Mouse (Mus musculus) adrenal gland, postnatal 14 days (tissue): ENCODE data around the gene Mlst8. TPM values are rescaled to one million over a fixed set of nuclear protein-coding genes. Genes with fewer than 3 reads are reported as not detected.

Source experiments
- DNase-seq: peaks from one replicate; pipeline ENCODE4 v3.0.0; 2021; ENCODE audit warnings: mixed read lengths
- total RNA-seq: library from RNA; stranded (reverse); gene quantifications from 2 replicates; pipeline ENCODE4 v1.2.3, GENCODE M21; 2021

Gene Mlst8
- total RNA-seq, 1 experiment from 2014 or later, result 19.5 TPM

DNA sequence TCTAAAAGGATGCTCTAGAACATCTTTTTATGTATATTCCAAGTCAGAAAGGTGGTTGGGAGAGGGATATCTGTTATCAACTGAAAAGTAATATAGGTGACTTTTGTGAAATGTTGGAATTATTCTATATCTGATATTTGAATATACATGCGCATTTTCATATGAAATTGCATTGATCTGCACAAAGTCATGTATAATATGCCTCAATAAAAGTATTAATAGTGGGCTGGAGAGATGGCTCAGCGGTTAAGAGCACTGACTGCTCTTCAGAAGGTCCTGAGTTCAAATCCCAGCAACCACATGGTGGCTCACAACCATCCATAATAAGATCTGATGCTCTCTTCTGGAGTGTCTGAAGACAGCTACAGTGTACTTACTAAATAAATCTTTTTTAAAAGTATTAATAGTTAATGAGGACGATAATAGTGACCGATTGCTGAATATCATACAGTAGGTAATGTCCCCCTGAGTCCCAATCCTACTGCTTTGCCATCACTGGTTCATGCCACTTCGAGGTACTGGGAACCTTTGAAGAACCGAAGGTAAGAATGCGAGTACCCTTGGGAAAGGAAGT lies 9.5 kb downstream of the Mlst8 start:
- no peak for DNase-seq

- DNase-seq, result no peak
Measured at GRCm38 (mm10) chr17:24468636-24469246, 10.1 kb downstream of the Mlst8 start.

GRCm38 (mm10) chr17:24463374-24464133 lies 15.3 kb downstream of the Mlst8 start:
- DNase-seq, result no peak

DNA sequence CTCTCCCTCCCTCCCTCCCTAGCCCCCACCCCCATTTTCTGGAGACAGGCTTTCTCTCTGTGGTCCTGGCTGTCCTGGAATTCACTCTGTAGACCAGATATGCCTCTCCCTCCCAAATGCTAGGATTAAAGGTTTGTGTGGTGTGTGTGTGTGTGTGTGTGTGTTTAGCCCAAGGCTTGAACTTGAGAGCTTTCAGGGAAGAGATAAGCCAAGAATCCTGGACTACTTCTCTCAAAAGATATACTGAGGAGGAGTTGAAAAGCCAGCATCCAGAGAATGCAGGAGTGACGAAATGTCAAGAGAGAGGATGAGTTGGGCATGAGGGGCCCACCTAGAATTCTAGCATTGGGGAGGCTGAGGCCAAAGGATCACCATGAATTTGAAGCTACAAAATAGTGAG lies 15.9 kb downstream of the Mlst8 start:
- no peak for DNase-seq

GRCm38 (mm10) chr17:24461580-24461979 lies 17.3 kb downstream of the Mlst8 start:
- peak; percentile 46 for DNase-seq

- DNase-seq, result peak; percentile 2
Measured at GRCm38 (mm10) chr17:24455523-24456206, 23.2 kb downstream of the Mlst8 start.

DNA sequence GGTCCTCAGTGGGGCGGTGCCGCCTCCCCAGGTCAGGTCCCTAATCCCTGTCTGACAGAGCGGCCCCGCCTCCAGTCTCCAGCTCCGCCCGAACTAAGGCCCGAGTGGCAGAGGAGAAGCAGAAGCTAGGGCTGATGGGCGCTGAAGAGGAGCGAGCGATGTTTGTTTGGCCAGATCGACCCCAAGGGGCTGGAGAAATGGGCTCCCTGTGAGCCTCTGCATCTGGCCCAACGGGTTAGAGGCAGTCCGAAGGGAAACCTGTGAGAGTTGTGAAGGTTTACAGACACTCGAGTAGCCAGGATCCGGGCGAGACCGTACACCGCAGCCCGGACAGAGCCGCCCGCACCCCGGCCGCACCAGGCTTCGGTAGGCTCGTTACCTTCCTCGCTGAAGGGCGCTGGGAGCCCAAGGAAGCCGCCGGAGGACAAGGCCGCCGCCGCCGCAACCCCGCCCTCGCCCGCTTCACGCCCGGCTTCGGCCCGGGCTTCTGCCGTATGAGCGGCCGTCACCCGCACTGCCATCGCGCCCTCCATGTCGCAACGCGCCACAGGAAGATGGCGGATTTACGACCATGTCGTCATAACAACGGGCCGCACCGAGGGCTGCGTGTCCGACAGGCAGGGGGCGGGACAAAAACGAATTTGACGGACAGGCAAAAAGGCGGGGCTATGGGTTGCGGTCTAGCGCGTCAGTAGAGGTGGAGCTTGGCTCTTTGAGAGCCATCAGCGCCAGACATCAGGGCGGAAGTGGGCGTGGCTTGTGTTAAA lies 23.9 kb downstream of the Mlst8 start:
- peak; percentile 100 for DNase-seq

DNA sequence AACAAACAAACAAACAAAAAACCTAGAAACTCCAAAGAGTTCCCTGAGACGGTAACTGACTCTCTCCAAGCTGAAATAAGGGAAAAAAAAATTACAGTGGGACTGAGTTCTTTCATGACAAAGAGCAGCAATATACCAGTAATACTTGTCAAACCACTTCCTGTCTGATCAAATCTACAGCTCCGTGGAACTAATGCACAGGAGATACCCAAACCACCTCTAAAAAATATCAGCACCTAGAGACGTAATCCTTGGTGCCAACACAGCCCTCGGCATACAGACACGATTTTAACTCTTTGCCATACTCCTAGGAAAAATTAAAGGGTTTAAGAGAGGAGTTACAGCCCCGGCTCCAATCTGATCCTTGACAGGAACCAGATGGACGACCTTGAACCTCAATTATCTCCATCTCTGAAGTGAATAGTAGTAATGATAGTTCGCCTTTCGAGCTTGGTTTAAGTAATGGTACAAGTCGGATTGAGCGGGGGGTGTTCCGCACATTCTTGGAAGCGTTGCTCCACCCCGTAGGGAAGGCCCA lies 24.6 kb downstream of the Mlst8 start:
- DNase-seq, result no peak

- peak; percentile 12 for DNase-seq
Measured at GRCm38 (mm10) chr17:24453372-24453771, 25.5 kb downstream of the Mlst8 start.

DNA sequence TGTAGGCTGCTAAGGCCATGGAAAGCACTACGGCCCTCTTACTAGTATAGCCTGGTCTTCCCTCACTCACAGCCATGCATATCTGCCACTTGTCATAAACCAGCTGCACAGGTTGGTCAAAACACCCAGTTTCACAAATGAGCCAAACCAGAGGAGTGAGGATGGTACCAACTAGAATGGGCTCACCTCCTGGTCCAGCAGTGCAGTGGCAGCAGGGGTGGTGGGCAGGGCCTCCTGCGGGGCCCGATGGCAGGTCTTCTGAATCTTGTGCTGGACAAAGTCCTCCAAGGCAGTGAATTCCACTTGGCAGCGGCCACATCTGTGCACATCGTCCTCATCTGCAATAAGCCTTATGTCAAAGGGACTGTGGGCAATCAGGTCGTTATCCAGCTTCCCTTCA lies 27.7 kb downstream of the Mlst8 start:
- DNase-seq, result no peak

- DNase-seq, result no peak
Measured at GRCm38 (mm10) chr17:24449507-24449906, 29.4 kb downstream of the Mlst8 start.

DNA sequence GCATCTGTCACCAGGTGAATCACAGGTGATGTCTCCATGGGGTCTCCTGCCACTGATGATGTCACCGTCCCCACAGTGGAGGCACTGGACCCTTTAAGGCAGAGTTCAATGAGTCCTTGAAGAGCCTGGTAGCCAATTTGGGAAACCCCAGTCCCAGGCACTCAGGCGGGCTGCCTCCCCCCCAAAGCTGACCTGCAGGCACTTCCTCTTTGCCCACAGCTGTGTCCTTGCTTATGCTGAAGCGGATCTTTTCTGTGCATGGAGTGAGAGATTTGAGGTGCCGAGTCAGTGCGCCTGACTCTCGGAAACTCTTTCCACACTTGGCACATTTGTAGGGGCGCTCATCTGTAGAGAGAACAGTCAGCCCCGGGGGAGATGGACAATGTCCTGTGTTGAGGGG lies 32.3 kb downstream of the Mlst8 start:
- DNase-seq, result no peak

- DNase-seq, result no peak
Measured at GRCm38 (mm10) chr17:24443409-24443808, 35.5 kb downstream of the Mlst8 start.

DNA sequence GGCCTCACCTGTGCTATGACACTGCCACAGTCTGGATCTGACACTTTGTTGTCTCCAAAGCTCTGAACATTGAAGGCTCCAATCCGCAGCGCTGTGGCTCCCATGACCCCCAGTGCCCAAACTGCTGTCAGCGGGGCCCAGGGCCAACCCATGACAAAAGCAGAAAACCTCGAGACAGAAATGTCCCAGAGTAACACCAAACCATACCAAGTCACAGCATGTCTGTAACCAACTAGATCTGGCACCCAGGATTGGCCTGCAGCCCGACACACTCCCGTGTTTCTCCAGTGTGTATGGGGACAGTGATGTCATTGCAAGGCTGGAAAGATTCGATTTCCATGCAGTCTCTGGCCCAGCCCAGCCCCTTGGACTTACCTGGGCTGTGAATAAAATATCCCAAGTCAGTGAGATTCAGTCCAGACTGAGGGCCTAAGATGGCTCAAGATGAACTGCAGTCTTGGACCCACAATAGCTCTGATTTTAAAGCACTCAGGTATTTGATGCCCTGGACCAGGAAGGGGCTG lies 36.2 kb downstream of the Mlst8 start, which contains the start of gene Dnase1l2:
Gene Dnase1l2 (minus strand): TSS at position 474 of the 524 bp plus-strand sequence.
- DNase-seq, result peak; percentile 43

DNA sequence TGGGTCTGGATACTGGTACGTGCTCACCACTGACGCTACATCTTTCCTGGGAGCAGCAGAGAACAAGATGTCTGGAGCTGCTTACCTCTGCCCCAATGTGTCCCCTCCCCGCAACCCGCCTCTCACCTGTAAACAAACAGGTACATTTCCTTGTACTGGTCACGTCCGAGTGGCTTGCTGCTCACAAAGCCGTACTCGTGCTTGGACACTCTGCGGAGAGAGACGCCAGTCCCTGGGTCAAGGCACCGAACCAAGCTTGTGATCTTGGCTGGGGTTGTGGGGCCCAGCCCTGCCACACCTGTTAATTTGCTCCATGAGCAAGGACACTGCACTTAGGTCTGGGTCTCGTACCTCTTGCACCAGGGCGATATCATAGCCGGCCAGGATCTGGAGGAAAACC lies 36.8 kb downstream of the Mlst8 start:
- no peak for DNase-seq

GRCm38 (mm10) chr17:24441148-24441547 lies 37.7 kb downstream of the Mlst8 start:
- no peak for DNase-seq

GRCm38 (mm10) chr17:24440377-24440776 lies 38.5 kb downstream of the Mlst8 start:
- DNase-seq, result peak; percentile 27

DNA sequence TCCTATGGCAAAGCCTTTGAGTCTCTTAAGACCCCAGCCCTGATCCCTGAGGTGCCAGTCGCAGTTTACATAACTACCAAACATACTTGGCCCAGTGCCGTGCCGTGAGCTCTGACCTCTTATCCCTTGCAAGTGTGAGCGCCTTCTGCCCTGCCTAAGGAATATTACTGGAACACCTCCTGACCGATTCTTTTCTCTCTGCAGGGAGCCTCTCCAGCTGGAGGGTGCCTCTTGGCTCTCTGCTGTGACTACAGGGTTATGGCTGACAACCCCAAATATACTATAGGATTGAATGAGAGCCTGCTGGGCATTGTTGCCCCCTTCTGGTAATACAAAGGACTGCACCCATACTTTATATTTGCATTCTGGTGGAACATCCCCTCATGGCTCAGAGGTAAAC lies 41.9 kb downstream of the Mlst8 start:
- DNase-seq, result no peak

DNA sequence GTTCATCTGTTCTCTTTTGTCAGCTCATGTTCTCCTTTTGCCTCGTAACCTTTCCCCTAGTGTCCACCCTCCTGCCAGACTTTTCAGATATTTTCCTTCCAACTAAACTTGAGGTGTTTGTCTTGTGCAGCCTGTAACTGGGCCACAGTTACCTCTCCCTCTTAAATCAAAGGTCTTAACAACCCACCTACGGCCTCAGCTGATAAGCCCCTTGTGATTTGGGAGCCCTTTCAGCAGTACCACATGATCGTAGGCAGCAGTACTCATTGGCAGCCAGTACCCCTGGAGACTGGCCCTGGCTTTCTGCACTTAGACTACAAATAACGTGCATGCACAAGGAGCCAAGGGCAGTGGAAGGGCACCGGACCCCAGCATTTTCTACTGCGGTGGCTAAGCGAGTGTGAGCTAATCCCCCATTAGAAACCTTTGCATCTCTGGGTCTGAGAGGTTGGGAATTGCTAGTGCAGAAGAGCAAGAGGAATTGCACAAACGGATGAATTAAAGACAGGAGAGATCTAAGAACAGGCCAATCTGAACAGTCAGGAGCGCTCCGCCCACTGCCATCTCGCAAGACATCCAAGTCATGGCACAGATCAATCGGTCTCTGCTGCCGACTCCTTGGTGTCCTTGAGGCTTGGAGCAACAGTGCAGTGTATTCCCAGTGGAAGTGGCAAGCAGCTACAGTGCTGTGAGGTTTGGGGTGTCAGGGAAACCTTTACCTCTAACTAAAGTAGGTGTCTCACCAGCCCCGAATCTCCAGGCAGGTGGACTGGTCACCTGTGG lies 49.5 kb downstream of the Mlst8 start:
- DNase-seq, result peak; percentile 69

DNA sequence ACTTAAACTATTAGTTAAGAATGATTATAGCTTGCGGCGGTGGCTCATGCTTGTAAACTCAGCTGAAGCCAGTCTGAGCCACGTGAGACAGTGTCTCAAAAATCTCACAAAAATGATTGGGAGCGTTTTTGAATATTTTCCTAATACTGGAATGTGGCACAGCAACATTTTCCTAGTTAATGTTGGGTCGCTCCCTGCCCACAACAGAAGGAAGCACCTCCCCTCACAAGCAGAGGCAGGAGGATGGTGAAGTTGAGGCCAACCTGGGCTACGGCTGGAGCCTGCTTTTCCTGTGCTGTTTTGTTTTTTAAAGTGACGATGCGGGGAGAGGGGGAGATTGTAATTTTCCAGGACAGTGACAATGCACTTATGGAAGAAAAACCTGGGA lies 51.7 kb downstream of the Mlst8 start:
- peak; percentile 42 for DNase-seq
